Mouse (Mus musculus) central nervous system, embryonic 14 days (tissue): ENCODE data around the gene Uaca. TPM values are rescaled to one million over a fixed set of nuclear protein-coding genes. Genes with fewer than 3 reads are reported as not detected.

Experiments used
- polyA plus RNA-seq: library from polyadenylated mRNA; depleted of rRNA; stranded (reverse); fragments of >200 nt; gene quantifications from 2 replicates; pipeline ENCODE4 v1.2.3, GENCODE M21; 2012; rRNA removed

Uaca gene
- polyA plus RNA-seq, result 16.8 and 21.5 TPM in 2 replicates

GRCm38 (mm10) chr9:60794210-60794840, at the start of gene Uaca:
TSS of gene Uaca (plus strand) at chr9:60794542.

Other genes with a start within 250 kb of the Uaca start
- gene Lrrc49, start 106.4 kb upstream of the Uaca start, polyA plus RNA-seq, result 69.4 and 78.2 TPM in 2 replicates
- 9.9 and 12.0 TPM in 2 replicates for gene Larp6, start 81.6 kb upstream of the Uaca start, polyA plus RNA-seq